Mouse (Mus musculus): Measurements from ENCODE around the gene Adcy4.

Gene Adcy4

GRCm38 (mm10) chr14:55719737-55720136 is 64.2 kb downstream of the Adcy4 start:
- DNase-seq (ENCODE audit: low spot score), result no peak

Data from testis, postnatal 14 days (tissue).